Mouse (Mus musculus) myocyte (in vitro differentiated cells): ENCODE data around the gene Ttll10.

ENCODE experiments used
- CEBPB ChIP-seq: IDR thresholded peaks from 2 replicates; pipeline ENCODE4 v1.6.1; 2011; ENCODE audit warnings: mild to moderate bottlenecking, moderate library complexity; ENCODE audit not compliant: poor library complexity, insufficient read depth, severe bottlenecking
- E2F4 ChIP-seq: IDR thresholded peaks from one replicate; pipeline ENCODE4 v1.6.1; 2011; ENCODE audit warnings: mild to moderate bottlenecking, control low read depth, moderate library complexity; ENCODE audit not compliant: insufficient read depth
- MAX ChIP-seq: IDR thresholded peaks from one replicate; pipeline ENCODE4 v1.6.1; 2011; ENCODE audit warnings: low read depth, mild to moderate bottlenecking, control low read depth
- MYOG ChIP-seq, 3 experiments: IDR thresholded peaks; one replicate each; pipeline ENCODE4 v1.6.1; 2011; ENCODE audit warnings: control low read depth in 2 of 3, low read depth in 2 of 3, mild to moderate bottlenecking in 2 of 3; ENCODE audit not compliant: insufficient read length in 2 of 3, control insufficient read depth in 1 of 3, insufficient read depth in 1 of 3
- POLR2AphosphoS2 ChIP-seq: IDR thresholded peaks from one replicate; pipeline ENCODE4 v1.6.1; 2011; ENCODE audit warnings: low read depth, control low read depth; ENCODE audit not compliant: insufficient read length

GRCm38 (mm10) chr4:156093758-156094157 is 34.5 kb upstream of the Ttll10 start:
- TF ChIP-seq POLR2AphosphoS2 (no peak), CEBPB (no peak), MYOG (IDR thresholded peaks at IDR 0.05; ENCODE audit: control insufficient read depth in 1 of 3, insufficient read depth in 1 of 3, insufficient read length in 2 of 3, low read depth in 2 of 3) (no peak), MAX (no peak), E2F4 (no peak)
